In the genomic region with DNA sequence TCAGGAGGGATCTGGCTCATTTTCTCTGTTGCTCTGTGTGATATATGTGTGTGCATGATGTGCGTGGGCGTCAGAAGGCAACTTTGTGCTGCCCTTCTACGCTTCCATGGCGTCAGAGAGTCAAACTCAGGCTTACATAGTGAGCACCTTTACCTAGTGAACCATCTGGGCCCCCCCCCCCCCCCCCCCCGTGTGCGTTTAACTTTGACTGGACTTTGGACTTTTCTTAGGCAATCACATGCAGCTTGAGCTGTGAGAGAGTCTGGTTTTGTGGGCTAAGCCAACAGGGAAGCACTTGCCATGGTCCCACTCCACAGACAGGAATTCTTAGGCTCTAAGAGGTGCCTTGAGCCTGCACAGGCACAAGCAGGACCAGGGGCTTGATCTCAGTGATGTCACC, we compare ENCODE assay signal across 26 mouse cellular contexts. TPM values are rescaled to one million over a fixed set of nuclear protein-coding genes. Genes with fewer than 3 reads are reported as not detected.
DNase-seq lines count a peak whose midpoint lies in the region; ATAC-seq and TF ChIP-seq lines count a peak whose summit lies in the region.
"Had no signal": no experiment of that assay in that cellular context is flagged by ENCODE, and none has a peak within 500 bp of the region (broad histone marks: within the 10 kb centered on the region; RNA-seq: fewer than 3 reads in every experiment).

No protein-coding gene starts in this region.

- no peak overlapping the region; the same call in 1 of the 2 replicates for H3K27ac ChIP-seq in intestine, postnatal 0 days (ENCODE audit: low read depth, low read length)
- H3K27ac ChIP-seq in intestine, embryonic 15.5 days, result no peak overlapping the region
- no peak overlapping the region for H3K27ac ChIP-seq in liver, embryonic 16.5 days (ENCODE audit: low read length)
- H3K27ac ChIP-seq in liver, embryonic 12.5 days, result no peak overlapping the region
- peak overlapping the region; percentile 68; the same call in 1 of the 2 replicates for H3K27ac ChIP-seq in ES-E14 (ENCODE audit: insufficient read depth, low read depth, low read length, poor library complexity, severe bottlenecking)
- H3K27ac ChIP-seq: forebrain, embryonic 10.5 days; forebrain, embryonic 13.5 days; heart, embryonic 15.5 days; hindbrain, embryonic 10.5 days; hindbrain, embryonic 13.5 days; hindbrain, postnatal 0 days had no signal

- in situ Hi-C loops in ES-E14 (cut with MboI; ENCODE audit: low sequenced_read_pairs in 2 of 2, unreplicated experiment in 2 of 2), result no loop called here

- H3K27me3 ChIP-seq in intestine, postnatal 0 days (replicated peaks; ENCODE audit: control insufficient read depth, insufficient read depth, low read length), result no peaks in the 10 kb centered on the region
- H3K27me3 ChIP-seq in intestine, embryonic 15.5 days (replicated peaks), result no peaks in the 10 kb centered on the region
- H3K27me3 ChIP-seq in liver, embryonic 16.5 days (ENCODE audit: control insufficient read depth, insufficient read depth, low read depth, low read length), result no peaks in the 10 kb centered on the region
- H3K27me3 ChIP-seq in liver, embryonic 12.5 days (replicated peaks), result no peaks in the 10 kb centered on the region
- H3K27me3 ChIP-seq: CH12.LX; forebrain, embryonic 13.5 days; heart, embryonic 12.5 days; heart, embryonic 15.5 days; hindbrain, embryonic 13.5 days had no signal

- no peak for DNase-seq in ES-E14 (ENCODE audit: low read depth, low spot score)
- no peak for DNase-seq in lung, postnatal 25 days (ENCODE audit: low spot score)
- no peak for DNase-seq in c-Kit-positive CD71-positive TER-119-positive erythroid progenitor cells, embryonic 14.5 days (ENCODE audit: low spot score)
- DNase-seq: adrenal gland, adult 8-10 months; adrenal gland, postnatal 25 days; cerebellum, adult 18-20 months; cerebellum, adult 9-10 months; cerebellum, postnatal 14 days; gastrocnemius, postnatal 10 days; gastrocnemius, postnatal 36 days; heart, postnatal 10 days; heart, postnatal 36 days had no signal

- no peak overlapping the region for H3K4me2 ChIP-seq in intestine, postnatal 0 days (replicated peaks; ENCODE audit: low read depth)
- no peak overlapping the region for H3K4me2 ChIP-seq in intestine, embryonic 15.5 days (replicated peaks)
- H3K4me2 ChIP-seq in liver, embryonic 16.5 days (ENCODE audit: low read depth, low read length), result no peak overlapping the region
- no peak overlapping the region for H3K4me2 ChIP-seq in liver, embryonic 12.5 days
- H3K4me2 ChIP-seq: forebrain, embryonic 13.5 days; heart, embryonic 12.5 days; heart, embryonic 15.5 days; hindbrain, embryonic 13.5 days had no signal

- no peaks in the 10 kb centered on the region for H3K9me3 ChIP-seq in intestine, postnatal 0 days (ENCODE audit: control insufficient read depth)
- no peaks in the 10 kb centered on the region for H3K9me3 ChIP-seq in intestine, embryonic 15.5 days
- H3K9me3 ChIP-seq in liver, embryonic 16.5 days (replicated peaks; ENCODE audit: control insufficient read depth, low read length), result peaks cover 5% of the 10 kb centered on the region
- no peaks in the 10 kb centered on the region; the same call in 1 of the 2 replicates for H3K9me3 ChIP-seq in liver, embryonic 12.5 days (replicated peaks)
- H3K9me3 ChIP-seq in ES-E14 (ENCODE audit: control insufficient read depth, insufficient read depth, low read depth, low read length), result no peaks in the 10 kb centered on the region; the same call in 1 of the 2 replicates
- H3K9me3 ChIP-seq: heart, embryonic 15.5 days; hindbrain, embryonic 13.5 days had no signal

- 0 out of 2 replicates have a peak, but pooled peaks have one; percentile 25 for ATAC-seq in intestine, postnatal 0 days
- ATAC-seq in intestine, embryonic 15.5 days, result no peak
- ATAC-seq in liver, embryonic 16.5 days (ENCODE audit: low read depth), result peak; percentile 21; the same call in 1 of the 2 replicates
- no peak for ATAC-seq in liver, embryonic 12.5 days
- ATAC-seq: activated CD4-positive, CD25-positive, alpha-beta regulatory T cell, adult 4 months; forebrain, embryonic 13.5 days; forebrain, embryonic 16.5 days; hindbrain, postnatal 0 days had no signal

- TF ChIP-seq CTCF in intestine, postnatal 0 days (IDR thresholded peaks at IDR 0.05; ENCODE audit: low read depth), result no peak

- no peak overlapping the region for H3K4me3 ChIP-seq in intestine, postnatal 0 days (ENCODE audit: low read depth, low read length)
- no peak overlapping the region for H3K4me3 ChIP-seq in intestine, embryonic 15.5 days (replicated peaks)
- no peak overlapping the region for H3K4me3 ChIP-seq in liver, embryonic 16.5 days (ENCODE audit: low read depth, low read length)
- no peak overlapping the region for H3K4me3 ChIP-seq in liver, embryonic 12.5 days
- H3K4me3 ChIP-seq in ES-E14 (ENCODE audit: insufficient read depth in 1 of 2, low read depth in 1 of 2, low read length in 2 of 2, poor library complexity in 1 of 2, severe bottlenecking in 1 of 2), result no peak overlapping the region
- H3K4me3 ChIP-seq: forebrain, embryonic 10.5 days; forebrain, embryonic 13.5 days; heart, embryonic 12.5 days; heart, embryonic 15.5 days; hindbrain, embryonic 10.5 days; hindbrain, embryonic 13.5 days had no signal

- no peaks in the 10 kb centered on the region for H3K36me3 ChIP-seq in intestine, postnatal 0 days (ENCODE audit: control insufficient read depth, insufficient read depth)
- H3K36me3 ChIP-seq in intestine, embryonic 15.5 days, result no peaks in the 10 kb centered on the region
- H3K36me3 ChIP-seq in liver, embryonic 16.5 days (ENCODE audit: control insufficient read depth, insufficient read depth), result no peaks in the 10 kb centered on the region
- no peaks in the 10 kb centered on the region for H3K36me3 ChIP-seq in liver, embryonic 12.5 days
- no peaks in the 10 kb centered on the region for H3K36me3 ChIP-seq in ES-E14 (ENCODE audit: control insufficient read depth, insufficient read depth, low read length, poor library complexity, severe bottlenecking)
- H3K36me3 ChIP-seq: forebrain, embryonic 10.5 days; heart, embryonic 12.5 days; heart, embryonic 15.5 days; hindbrain, embryonic 10.5 days; hindbrain, embryonic 13.5 days had no signal

- H3K9ac ChIP-seq in intestine, postnatal 0 days (ENCODE audit: low read depth, low read length), result no peak overlapping the region
- H3K9ac ChIP-seq in intestine, embryonic 15.5 days, result no peak overlapping the region
- no peak overlapping the region for H3K9ac ChIP-seq in liver, embryonic 16.5 days (ENCODE audit: low read depth, low read length)
- no peak overlapping the region for H3K9ac ChIP-seq in liver, embryonic 12.5 days
- H3K9ac ChIP-seq in ES-E14 (ENCODE audit: insufficient read depth, low read depth, low read length, poor library complexity, severe bottlenecking), result no peak overlapping the region
- H3K9ac ChIP-seq: forebrain, embryonic 13.5 days; heart, embryonic 12.5 days; heart, embryonic 15.5 days; hindbrain, embryonic 13.5 days had no signal

- no peaks in the 10 kb centered on the region for H3K4me1 ChIP-seq in intestine, postnatal 0 days (replicated peaks; ENCODE audit: control insufficient read depth, insufficient read depth, low read length)
- peaks cover 4% of the 10 kb centered on the region; the same call in 1 of the 2 replicates for H3K4me1 ChIP-seq in intestine, embryonic 15.5 days (replicated peaks)
- H3K4me1 ChIP-seq in liver, embryonic 16.5 days (ENCODE audit: control insufficient read depth, low read depth, low read length), result no peaks in the 10 kb centered on the region; the same call in 1 of the 2 replicates
- peaks cover 16% of the 10 kb centered on the region for H3K4me1 ChIP-seq in liver, embryonic 12.5 days
- peaks cover 6 to 11% of the 10 kb centered on the region in 2 experiments for H3K4me1 ChIP-seq in ES-E14 (ENCODE audit: control insufficient read depth in 2 of 2, insufficient read depth in 2 of 2, low read length in 2 of 2, poor library complexity in 1 of 2)
- H3K4me1 ChIP-seq: heart, embryonic 15.5 days had no signal

- WGBS in intestine, postnatal 0 days, result 72% methylated on average over 6 of the region's 6 CpGs
- 67% methylated on average over 6 of the region's 6 CpGs for WGBS in intestine, embryonic 15.5 days
- WGBS in liver, embryonic 16.5 days (ENCODE audit: insufficient replicate concordance), result 58% methylated on average over 6 of the region's 6 CpGs
- WGBS in liver, embryonic 12.5 days (ENCODE audit: insufficient replicate concordance), result 67% methylated on average over 6 of the region's 6 CpGs

TF ChIP-seq in ES-E14, 5 proteins besides CTCF, POLR2A, EP300 and RAD21:
- no peak for TF ChIP-seq ZC3H11A (IDR thresholded peaks at IDR 0.05; ENCODE audit: borderline replicate concordance, low read depth, low read length)
- no peak for TF ChIP-seq HCFC1 (IDR thresholded peaks at IDR 0.05; ENCODE audit: borderline replicate concordance, insufficient read depth, low read length)
- no peak for TF ChIP-seq MAFK (IDR thresholded peaks at IDR 0.05; ENCODE audit: insufficient read depth, low read depth, low read length)
- no peak for TF ChIP-seq ZNF384 (IDR thresholded peaks at IDR 0.05; ENCODE audit: low read depth, low read length)
- TF ChIP-seq CHD2 (IDR thresholded peaks at IDR 0.05; ENCODE audit: low read depth, low read length), result no peak

RNA-seq across cellular contexts. Expression of a gene that starts 33.6 kb away (rescaled TPM):
- 47.8 and 57.4 TPM in 2 replicates for polyA plus RNA-seq in intestine, postnatal 0 days (2015; fragmentation: Nextera tagmentation; extraction: Ambion mirVana)
- 89.8 and 102 TPM in 2 replicates for polyA plus RNA-seq in intestine, embryonic 15.5 days (2015; fragmentation: Nextera tagmentation; extraction: Ambion mirVana)
- 33.3 and 37.1 TPM in 2 replicates for polyA plus RNA-seq in liver, embryonic 16.5 days (2015; fragmentation: Nextera tagmentation; extraction: Ambion mirVana)
- 68.8 and 73.0 TPM in 2 replicates for polyA plus RNA-seq in liver, embryonic 12.5 days (2016; fragmentation: Nextera tagmentation; extraction: Ambion mirVana)
- total RNA-seq in ES-E14 (2012; rRNA removed), result 57.4 and 92.7 TPM in 2 replicates

Comparison
In these comparisons a context has a peak if more than half of its experiments do, and no peak if none do; other contexts are left out.
1. ATAC-seq: peak in intestine, postnatal 0 days (single experiment) and liver, embryonic 16.5 days (single experiment); none in intestine, embryonic 15.5 days (single experiment) and liver, embryonic 12.5 days (single experiment).